Mouse (Mus musculus): ENCODE data around the gene Tmem131. TPM values are rescaled to one million over a fixed set of nuclear protein-coding genes. Genes with fewer than 3 reads are reported as not detected.

Tmem131 gene
- total RNA-seq, 2 experiments from 2014 or later = 22.1 to 25.3 TPM

DNA sequence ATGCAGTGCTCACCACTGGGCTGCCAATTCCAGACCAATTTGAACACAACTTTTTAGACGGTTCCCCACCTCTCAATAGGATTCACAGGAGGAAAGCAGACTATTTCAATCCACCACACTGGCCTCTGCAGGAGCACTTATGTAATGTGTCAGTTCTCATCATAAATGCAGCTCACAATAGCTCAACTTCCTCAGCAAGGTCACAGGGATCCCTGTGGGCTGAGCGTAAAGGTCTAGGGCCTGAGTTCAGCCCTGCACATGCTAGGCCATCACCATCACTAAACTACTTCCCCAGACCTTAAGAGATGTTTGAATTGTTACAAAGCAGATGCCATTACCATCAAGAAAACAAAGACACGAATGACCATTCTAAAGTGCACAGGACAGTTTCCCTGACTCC lies 58.9 kb downstream of the Tmem131 start:
- DNase-seq = peak; percentile 17

- DNase-seq = no peak
Measured at GRCm38 (mm10) chr1:36883805-36884204, 59.7 kb downstream of the Tmem131 start.

- no peak for DNase-seq
Measured at GRCm38 (mm10) chr1:36879154-36879553, 64.3 kb downstream of the Tmem131 start.

GRCm38 (mm10) chr1:36877126-36877525 lies 66.3 kb downstream of the Tmem131 start:
- DNase-seq = no peak

- DNase-seq = peak; percentile 21
Measured at GRCm38 (mm10) chr1:36874874-36875561, 68.4 kb downstream of the Tmem131 start.

- DNase-seq = no peak
Measured at GRCm38 (mm10) chr1:36871238-36871637, 72.2 kb downstream of the Tmem131 start.

DNA sequence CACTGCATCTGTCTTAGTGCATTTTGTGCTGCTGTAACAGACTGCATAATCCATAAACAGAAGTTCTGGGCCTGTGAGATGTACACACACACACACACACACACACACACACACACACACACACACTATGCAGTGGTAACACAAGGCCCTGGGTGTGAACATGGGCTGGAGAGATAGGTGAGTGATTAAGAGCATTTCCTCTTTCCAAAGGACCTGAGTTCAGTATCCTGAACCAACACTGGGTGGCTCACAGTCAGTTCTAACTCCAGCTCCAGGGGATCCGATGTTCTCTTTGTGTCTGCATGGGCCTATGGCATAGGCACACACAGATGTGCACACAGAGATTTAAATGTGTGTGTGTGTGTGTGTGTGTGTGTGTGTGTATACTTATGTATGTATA lies 72.9 kb downstream of the Tmem131 start:
- DNase-seq = no peak

GRCm38 (mm10) chr1:36864757-36865156 lies 78.7 kb downstream of the Tmem131 start:
- peak; percentile 25 for DNase-seq

GRCm38 (mm10) chr1:36861775-36862174 lies 81.7 kb downstream of the Tmem131 start:
- DNase-seq = no peak

GRCm38 (mm10) chr1:36860876-36861275 lies 82.6 kb downstream of the Tmem131 start:
- DNase-seq = no peak

DNA sequence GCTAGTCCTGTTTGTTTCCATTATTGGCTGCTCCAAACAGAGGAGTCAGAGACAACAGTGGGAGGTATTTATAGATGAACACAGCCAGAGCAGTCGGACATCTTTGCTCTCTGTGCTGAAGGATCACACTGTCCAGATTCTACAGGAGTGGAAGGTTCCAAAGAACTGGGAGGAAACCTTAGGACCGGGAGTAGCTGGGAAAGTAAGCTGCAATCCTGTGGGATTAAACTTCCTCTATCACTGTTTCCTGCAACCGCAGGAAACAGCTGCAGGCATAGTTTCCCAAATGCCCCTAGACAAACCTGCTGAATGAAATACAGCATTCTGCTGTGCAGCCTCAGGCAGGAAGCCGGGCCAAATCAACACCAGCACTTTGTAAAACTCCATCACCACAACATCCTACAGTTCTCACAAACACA lies 83.0 kb downstream of the Tmem131 start:
- DNase-seq = peak; percentile 31

DNA sequence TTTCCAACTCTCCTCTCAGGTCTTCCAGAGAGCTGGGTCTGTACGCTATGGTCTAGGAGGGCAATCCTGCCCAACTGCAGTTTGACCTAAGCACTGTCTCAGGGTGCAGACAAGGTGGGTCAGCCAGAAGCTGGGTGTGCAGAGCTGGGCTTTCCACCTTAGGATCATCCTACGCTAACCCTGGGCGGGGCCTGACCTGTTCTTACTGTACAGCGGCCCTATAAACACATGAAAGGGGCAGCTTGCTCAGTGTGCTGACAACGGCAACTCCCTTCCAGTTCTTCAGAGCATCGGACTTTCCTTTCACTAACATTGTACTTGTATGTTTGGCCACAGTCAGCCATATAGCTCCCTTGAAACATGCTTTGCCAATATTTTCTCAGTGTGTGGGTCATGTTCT lies 86.4 kb downstream of the Tmem131 start:
- no peak for DNase-seq

GRCm38 (mm10) chr1:36854198-36854765 lies 89.2 kb downstream of the Tmem131 start:
- DNase-seq = no peak

GRCm38 (mm10) chr1:36852085-36852484 lies 91.4 kb downstream of the Tmem131 start:
- no peak for DNase-seq

- no peak for DNase-seq
Measured at GRCm38 (mm10) chr1:36851392-36851791, 92.1 kb downstream of the Tmem131 start.

- DNase-seq = no peak
Measured at GRCm38 (mm10) chr1:36848036-36848435, 95.4 kb downstream of the Tmem131 start.

GRCm38 (mm10) chr1:36847276-36847675 lies 96.2 kb downstream of the Tmem131 start:
- DNase-seq = no peak

DNA sequence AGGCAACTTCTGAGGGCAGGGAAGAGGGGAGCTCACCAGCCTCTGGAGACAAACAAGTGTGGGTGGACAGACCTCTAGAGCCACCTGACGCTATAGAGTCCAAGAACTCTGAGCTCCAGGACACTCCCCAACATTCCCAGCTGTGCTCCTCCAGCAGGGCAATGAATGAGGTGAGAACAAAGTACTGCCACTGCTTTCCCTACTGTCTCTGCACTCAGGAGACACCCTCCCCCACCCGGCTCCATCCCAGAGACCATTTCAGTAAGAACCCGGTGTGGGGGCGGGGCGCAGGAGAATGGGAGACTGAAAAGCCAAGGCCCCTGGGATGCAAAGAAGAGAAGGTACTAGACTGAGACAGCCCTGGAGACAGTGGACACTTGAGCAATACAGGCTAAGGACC lies 98.4 kb downstream of the Tmem131 start:
- no peak for DNase-seq

GRCm38 (mm10) chr1:36841806-36842205 lies 101.7 kb downstream of the Tmem131 start:
- no peak for DNase-seq

GRCm38 (mm10) chr1:36840959-36841358 lies 102.5 kb downstream of the Tmem131 start:
- DNase-seq = no peak

DNA sequence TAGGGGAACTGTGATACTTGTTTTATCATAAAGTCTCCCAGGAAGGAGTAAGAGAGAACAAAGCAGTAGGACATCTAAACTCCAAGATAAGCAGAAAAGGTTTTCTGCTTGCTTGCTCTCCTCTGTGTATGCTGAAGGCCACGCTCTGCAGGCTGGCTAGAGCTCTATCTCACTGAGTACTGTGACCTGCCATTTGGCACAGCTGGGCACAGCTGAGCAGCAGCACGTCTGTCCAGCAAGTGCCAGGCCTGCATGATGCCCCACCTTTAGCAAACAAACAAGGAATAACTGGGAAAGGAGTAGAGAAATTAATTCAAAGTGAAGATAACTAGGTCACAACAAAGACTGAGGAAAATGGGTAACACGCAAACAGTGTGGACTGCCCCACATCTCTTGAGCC lies 103.6 kb downstream of the Tmem131 start:
- no peak for DNase-seq

GRCm38 (mm10) chr1:36836274-36836954 lies 107.1 kb downstream of the Tmem131 start:
- no peak for DNase-seq

GRCm38 (mm10) chr1:36835593-36835992 lies 107.9 kb downstream of the Tmem131 start:
- DNase-seq = no peak

GRCm38 (mm10) chr1:36834090-36834489 lies 109.4 kb downstream of the Tmem131 start:
- no peak for DNase-seq
